Mouse (Mus musculus): ENCODE data around the gene Iqcj.
A peak's percentile ranks its signal among the peaks of the same experiment; 100 is the strongest.

Gene Iqcj

DNA sequence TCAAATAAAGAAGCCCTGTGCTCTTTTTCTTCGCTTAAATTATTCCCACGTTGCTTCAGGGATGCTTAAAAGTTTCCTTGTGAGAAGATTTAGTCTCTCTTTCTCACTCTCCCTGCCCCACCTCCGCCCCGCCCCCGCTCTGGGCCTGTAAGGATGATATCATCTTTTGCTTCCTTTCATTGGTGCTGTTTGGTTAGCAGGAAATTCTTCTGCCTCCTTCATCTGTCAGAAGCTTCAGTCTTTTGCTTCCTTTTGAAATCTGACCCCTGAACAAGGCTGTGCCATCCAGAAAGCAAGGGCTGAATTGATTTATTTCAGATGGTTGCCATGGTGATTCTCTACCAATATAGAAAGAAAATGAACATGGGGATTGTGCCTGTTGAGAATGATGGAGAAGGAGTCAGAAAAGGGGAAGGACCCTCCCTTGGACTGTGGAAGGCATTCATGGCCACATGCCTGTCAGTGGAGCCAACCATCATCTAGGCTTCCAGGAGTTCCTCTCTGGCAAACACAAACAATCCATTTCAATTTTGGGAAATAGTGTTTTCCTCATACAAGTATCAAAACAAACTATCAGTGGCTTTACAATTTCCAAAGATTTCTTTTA lies 62.5 kb downstream of the Iqcj start:
- peak; percentile 93 for ATAC-seq (ENCODE audit: low TSS enrichment)

DNA sequence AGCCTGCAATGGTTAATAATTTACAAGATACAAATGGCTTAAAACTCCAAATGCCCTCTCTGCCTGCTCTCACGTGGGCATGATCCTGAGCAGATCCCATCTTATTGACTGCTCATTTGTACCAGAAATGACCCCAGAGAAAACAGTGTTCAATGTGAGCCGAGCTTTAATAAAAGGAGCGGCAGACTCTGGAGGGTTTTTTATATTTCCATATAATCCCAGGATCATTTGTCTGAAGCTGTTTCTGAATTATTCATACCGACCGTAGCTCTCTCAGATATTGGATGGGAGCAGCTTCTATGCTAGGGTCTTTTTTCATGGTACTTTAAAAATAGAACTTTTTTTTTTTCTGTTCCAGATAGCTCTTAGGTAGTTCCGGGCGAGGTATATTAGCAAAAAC lies 67.7 kb downstream of the Iqcj start:
- ATAC-seq (ENCODE audit: low TSS enrichment) = no peak

DNA sequence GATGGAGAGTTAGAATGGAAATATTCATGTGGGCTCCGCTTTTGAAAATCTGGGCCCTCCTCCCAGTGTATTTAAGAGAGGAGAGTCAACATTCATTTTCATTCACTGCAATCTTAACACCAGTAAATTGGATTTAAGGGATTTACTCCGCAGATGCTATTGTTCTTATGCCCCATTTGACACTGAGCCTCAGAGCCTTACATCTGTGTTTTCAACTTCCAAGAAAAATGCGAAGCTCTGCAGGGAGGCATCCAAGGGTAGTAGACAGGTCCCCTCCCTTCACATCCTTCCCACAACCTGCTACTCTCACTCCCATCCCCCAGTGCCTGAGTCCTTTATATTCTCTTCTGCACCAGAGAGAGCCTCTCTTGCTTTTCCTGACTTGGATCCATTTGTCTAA lies 68.1 kb downstream of the Iqcj start:
- 0 out of 2 replicates have a peak, but pooled peaks have one; percentile 6 for ATAC-seq (ENCODE audit: low TSS enrichment)

DNA sequence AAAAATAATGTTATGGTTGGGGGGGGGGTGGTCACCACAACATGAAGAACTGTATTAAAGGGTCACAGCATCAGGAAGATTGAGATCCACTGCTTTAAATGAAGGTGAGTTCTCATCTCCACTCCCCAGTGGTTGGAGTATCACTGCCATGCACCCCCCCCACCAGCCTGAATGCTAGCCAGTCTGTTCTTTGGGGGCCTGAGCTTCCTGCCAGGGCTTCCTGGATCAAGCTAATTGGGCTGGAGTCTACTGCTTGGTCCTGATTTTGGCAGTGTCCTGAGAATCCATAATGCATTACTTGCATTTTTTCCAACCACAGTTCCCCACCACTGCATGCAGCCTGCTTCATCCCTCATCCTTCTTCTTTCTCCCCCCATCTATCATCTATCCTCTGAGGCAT lies 68.7 kb downstream of the Iqcj start:
- no peak for ATAC-seq (ENCODE audit: low TSS enrichment)

DNA sequence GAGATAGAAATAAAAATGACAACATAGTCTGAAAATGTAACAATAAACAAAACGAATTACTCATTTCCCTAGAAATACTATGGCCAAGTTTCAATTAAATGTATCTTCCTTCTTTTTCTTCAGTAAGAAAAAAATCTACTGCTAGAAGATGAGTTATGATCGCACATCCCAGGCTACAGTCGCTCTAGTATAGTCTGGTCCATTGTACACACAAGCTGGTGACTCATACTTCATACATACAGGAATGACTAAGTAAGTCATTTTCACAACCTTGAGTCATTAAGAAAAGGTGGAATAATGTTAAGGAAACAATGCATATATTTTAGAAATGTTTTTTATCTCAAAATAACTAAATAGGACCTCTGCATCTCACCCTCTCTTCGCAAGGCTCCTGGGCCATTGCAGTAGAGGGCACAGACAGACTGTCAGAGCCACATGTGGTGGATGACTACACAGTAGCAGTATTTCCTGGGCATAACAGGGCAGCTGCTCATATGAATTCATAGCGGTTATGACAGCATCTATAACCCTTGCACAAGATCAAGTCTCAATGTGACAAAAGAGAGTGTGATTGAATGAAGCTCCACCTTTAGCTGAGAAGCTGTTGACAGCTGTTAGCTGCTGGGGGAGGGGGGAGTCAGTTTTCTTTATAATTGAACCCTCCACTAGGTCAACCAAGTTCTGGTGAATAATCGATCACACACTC lies 70.1 kb downstream of the Iqcj start:
- ATAC-seq (ENCODE audit: low TSS enrichment) = peak; percentile 82

DNA sequence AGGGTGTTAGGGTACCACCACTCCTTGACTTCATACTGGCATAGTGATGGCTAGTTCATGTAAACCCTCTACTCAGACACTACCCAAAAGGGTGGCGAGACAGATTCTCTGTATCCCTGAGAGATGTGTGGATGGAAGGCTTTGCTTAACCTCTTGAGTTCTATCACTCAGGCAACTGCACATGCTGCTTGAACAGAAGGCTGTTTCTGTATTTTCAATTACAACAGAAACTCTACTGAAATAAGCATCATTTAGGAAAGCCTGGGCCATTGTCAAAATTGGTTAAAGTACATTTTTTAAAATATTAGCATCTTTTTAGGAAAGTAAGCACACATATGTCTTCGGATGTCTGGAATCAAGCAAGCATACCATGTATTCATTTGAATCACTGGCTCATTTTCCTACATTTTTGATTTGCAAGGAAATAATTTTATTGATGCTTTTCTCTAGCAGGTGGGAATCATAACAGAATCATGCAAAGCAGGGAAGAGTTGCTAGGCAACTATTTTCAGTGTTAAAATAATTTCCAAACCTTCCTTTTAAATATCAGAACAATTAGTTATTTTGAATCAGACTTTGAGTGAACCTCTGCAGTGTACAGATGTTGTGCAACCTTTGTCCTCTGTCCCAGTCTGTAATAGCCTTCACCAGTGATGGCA lies 82.4 kb downstream of the Iqcj start:
- ATAC-seq (ENCODE audit: low TSS enrichment) = no peak

DNA sequence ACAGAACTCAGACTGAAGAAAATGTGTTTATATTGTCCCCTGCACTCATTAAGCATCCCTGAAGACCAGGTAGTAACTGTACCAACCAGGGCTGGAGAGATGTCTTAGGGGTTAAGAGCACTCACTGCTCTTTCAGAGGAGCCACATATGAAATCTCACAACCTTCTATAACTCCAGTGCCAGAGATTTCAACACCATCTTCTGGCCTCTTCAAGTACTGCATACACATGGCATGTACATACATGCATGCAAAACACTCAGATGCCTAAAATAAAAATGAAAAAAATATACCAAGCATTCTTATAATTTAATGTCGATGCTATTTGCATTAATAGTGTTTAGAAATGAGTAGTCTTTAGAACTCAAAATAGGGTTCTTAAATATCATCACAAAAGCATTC lies 88.0 kb downstream of the Iqcj start:
- ATAC-seq (ENCODE audit: low TSS enrichment) = no peak

DNA sequence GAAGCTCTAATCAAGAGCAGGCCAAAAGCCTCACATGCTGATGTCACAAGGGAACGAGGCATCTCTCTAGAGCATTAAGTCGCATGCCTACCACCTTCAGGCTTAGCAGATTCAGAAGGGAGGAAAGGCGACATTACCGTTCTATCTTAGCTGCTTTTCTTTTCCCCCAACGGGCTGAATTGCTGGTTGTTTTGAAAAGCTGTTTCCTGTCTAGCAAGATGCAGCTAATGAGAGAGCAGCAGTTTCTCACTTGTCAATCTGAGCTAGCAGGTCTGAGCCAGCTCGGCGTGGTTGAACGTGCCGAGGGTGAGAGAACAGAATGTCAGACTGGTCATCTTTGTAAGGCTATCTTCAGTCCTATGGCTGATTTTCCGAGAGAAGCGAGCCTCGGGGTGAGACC lies 91.3 kb downstream of the Iqcj start:
- peak; percentile 55 for ATAC-seq (ENCODE audit: low TSS enrichment)

DNA sequence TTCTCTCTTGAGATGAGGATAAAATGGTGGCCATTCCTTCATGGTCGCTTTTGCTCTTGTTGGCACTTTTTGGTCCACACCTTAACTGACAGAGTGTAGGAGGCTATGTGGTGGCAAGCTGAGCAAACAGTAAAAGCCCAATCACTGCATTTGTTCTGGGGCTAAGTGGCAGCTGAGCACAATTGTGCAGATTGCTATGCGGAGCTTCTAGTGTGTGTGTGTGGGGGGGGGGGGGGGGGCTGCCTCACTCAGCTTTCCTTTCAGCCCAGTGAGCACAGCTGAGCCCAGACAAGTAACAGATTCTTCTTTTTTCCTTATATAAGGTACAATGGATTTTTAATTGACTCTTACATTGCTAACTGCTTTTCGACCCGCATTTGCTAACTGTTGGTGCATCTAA lies 110.4 kb downstream of the Iqcj start:
- peak; percentile 38 for ATAC-seq (ENCODE audit: low TSS enrichment)

DNA sequence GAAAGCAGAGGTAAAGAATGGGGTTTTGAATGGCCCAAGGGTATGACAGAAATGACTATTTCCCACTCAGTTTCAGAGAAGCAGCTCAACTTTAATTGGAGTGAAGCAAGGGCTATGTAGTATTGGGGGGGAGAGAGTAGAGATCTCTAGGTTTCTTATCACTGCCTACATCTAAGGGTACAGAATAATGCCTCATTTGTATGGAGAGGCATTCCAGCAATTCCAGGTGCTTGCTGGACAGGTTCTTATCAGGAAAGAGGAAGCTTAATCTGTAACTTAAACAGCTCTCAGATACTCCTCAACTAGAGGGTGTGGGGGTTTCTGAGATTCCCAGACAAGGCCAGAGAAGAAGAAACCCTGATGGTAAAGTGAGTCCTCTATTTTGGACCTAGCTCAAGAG lies 120.3 kb downstream of the Iqcj start:
- no peak for ATAC-seq (ENCODE audit: low TSS enrichment)

DNA sequence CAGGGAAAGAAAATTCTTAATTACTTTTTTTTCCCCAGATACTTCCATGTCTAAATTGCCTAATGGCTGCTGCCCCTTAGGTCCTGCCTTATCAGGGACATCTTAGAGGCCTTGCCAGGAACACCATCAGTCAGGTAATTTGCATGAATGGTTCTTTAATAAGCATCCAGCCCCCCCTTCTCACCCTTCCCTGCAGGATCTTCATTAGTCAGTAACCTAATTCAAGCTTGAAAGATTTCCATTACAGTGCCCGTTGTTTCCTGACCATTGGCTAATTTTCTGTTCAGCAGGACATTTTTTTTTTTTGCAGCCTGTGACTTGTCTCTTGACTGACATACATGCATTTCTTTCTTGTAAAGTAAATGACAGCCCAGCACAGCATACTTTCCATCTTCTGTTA lies 123.8 kb downstream of the Iqcj start:
- ATAC-seq (ENCODE audit: low TSS enrichment) = no peak

DNA sequence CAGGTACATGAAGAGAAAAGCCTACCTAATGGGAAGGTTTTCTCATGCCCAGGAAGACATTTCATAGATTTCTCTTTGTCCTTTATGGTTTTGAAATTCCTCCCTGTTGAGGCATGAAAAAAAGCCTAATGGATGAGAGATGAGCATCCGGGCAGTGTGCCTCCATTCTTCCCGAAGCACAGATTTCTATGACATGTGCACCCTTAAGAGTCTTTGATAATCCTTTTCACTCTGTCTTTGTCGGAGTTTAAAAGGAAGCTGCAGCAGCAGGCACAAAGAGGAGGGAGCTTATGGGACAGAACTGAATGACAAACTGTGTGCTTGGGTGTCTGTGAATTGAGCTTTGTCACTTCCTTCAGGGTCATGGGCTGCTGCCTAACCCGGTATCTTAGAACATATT lies 127.4 kb downstream of the Iqcj start:
- ATAC-seq (ENCODE audit: low TSS enrichment) = no peak

DNA sequence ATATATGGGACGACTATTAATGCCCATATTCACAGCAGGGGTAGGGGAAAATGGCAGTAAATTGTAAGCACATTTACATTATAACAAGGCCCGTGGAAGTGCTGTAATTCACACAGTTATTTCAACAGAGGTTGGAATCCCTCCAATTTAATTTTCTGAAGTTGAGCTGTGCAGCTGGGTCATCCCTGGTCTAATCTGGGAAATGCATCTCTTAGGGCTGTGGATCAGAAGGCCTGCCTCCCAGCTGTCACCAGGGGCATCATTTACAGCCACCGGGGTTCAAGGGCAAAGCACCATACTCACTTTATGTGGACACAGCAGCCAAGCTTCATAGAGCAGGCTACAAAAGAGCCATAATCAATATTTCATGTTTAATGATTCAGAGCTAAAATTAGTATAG lies 144.1 kb downstream of the Iqcj start:
- no peak for ATAC-seq (ENCODE audit: low TSS enrichment)

DNA sequence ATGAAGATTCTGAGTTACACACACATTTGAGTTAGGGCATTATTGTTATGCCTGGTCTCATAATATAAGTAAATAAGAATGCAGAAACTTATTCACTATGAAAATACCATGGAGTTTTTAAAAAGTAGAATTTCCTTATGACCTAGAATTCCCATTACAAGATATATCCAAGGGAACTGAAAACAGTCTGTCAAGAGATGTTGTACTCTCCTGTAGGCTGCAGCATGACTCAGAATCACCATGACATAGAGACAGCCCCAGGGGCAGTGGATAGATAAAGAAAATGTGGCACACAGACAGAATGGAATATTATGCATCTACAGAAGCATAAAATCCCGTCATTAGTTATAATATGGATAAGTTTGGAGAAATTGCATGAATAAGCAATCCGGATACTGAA lies 150.9 kb downstream of the Iqcj start:
- no peak for ATAC-seq (ENCODE audit: low TSS enrichment)

DNA sequence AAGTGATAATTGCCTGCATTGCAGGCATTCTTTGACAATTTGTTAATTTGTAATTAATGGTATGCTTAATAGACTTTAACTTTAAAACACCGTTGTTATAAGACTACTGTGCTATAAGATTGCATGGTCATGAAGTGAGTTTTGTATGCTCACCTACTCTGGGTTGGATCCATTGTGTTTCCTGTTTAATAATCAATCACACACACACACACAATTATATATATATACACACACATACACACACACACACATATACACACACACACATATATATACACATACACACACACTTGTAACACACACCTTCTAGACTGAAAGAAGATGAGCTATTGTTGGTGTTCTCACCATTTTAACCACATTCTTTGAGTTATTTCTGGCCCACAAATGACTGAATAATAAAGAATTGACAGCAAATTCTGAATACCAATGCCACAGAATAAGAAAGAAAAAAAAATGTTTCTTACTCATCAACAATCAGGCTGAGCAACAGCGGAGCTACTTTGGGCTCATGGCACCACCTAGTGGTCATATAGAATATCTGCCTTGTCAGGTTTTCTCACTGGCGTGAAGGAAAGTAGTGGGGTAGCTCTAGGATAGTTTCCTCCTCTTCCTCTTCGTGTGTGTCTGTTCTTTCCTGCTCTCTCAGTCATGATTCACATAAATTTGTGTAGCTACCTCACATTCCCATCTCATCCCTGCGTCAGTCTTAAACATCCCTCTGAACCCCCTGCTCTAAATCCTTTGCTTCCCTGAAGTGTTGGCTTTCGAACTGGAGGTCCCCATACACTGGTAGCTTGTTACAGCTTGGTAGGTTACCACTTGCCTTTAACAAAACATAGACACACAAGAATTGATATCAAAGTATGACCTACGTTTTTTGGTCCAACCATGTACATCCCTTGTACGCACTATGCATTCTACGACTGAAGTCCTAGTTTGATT lies 153.7 kb downstream of the Iqcj start:
- peak; percentile 60 for ATAC-seq (ENCODE audit: low TSS enrichment)

DNA sequence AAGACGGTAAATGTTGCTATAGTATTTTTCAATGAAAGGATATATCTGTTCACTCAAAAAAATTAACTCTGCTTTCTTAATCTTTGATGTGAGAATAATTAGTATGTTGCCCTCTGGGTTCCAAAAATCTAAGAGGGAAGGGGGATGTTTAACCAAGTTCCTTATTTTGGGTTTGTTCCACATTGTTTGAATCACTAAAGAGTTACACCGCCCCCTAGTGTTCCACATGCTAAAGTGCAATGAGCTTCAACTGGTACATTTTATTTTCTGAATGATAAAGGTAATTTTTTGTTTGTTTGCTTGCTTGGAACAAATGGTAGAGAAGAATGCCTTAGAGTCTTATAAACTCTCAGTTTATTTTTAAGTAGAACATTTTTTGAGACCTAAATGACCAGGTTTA lies 161.5 kb downstream of the Iqcj start:
- no peak for ATAC-seq (ENCODE audit: low TSS enrichment)

DNA sequence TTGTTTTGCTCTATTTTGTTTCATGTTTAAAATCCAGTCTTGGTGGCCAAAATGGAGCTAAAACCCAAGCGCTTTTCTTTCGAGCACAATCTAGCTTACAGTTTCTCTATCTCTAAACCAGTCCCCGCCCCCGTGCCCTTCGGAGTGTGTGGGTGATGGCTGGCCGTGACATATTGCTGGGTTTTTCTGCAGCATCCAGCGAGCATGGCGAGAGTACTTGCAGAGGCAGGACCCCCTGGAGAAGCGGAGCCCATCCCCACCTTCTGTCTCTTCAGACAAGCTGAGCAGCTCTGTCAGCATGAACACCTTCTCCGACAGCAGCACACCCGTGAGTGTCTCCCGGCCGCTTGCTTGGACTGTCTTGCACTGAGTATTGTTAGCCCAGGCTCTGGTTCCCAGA lies 163.1 kb downstream of the Iqcj start:
- ATAC-seq (ENCODE audit: low TSS enrichment) = peak; percentile 66

DNA sequence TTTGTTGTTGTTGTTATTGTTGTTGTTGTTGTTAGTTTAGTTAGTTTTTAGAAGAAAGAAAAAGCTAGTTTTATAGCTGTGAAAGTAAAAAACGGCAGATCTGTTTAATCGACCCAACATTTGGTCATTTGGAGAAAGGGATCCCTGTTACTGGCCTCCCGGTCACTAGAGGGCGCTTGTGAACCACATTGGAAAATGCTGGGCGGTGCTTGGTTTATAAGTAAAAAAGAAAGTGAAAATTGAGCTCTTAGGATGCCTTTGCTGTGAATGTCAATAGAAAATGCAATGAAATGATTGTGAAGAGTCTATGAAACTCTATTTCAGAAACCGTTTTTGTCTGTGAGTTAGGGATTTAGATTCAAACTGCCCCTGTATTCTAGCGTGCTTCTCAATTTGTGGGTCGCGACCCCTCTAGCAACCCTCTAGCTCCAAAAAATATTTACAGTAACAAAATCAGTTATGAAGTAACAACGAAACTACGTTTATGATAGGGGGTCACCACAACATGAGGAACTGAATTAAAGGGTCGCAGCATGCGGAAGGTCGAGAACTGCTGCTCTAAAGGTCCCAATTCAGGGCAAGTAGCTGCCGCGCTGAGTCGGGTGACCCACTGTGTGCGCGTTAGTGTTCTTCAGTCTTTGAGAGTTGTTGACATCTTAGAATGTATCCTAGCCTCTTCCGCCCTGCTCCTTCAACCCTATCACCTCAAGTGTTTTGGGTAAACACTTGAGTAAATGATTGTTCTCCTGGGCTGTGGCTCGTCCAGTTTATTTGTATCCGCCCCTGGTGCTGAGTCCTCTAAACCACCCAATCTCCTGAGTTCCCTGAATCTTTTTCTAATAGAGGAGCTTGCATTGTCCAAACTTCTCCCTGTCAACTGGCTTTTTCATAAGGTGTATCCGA lies 164.6 kb downstream of the Iqcj start:
- peak; percentile 58 for ATAC-seq (ENCODE audit: low TSS enrichment)

DNA sequence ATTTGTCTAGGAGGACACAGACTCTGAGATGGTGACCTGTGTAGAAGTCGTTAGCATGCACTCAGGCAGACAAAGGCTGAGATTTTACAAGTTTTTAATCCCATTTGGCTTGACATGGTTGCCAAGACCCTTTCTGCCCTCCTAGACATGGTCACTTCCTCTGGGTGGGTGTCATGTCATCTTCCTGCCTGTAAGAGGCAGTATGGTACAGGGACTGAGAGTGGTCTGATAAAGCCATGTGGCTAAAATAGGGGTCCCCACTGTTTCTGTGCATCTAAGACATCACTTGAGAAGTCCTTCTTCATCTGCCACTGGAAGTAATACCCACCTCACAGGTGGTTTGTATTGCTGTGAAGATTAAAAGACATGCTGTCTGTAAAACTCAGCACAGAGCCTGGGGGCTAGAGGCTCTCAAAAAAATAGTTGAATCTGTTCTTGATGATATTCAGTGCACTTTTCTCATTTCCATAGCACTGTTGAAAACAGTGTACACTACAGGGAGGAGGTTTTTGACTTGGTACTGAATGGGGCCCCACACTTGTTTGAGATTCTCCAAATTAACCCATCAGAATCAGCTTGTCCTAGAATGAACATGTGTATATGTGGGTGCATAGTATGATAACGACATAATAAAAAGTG lies 167.3 kb downstream of the Iqcj start:
- ATAC-seq (ENCODE audit: low TSS enrichment) = no peak

DNA sequence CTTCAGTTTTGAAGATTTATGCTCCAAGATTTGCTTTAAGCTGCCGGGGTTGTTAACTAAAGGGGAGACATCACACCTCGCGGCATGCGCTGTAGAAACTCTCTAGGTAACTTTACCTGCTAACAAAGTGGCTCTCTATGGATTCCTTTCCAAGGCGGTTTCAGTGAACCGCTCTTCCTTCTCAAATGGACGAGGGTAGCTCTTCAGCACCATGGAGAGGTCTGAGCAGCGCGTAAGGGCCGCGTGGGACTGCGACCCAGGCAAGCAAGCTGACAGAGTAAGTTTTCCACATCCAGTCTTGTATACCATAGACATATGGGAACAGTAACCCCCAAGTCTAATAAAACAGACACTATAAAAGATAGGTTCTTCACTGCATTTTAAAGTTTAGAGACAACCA lies 172.7 kb downstream of the Iqcj start, which contains the start of gene Schip1:
Schip1 (plus strand) TSS at position 72 of the 400 bp plus-strand sequence.
- no peak for ATAC-seq (ENCODE audit: low TSS enrichment)

Data from frontal cortex, adult (tissue).